ENCODE assay signal across 9 mouse cellular contexts in genomic region chr5:131533815-131534214, GRCm38 (mm10).
DNase-seq lines count a peak whose midpoint lies in the region; ATAC-seq and TF ChIP-seq lines count a peak whose summit lies in the region.
"Had no signal": no experiment of that assay in that cellular context is flagged by ENCODE, and none has a peak within 500 bp of the region (broad histone marks: within the 10 kb centered on the region; RNA-seq: fewer than 3 reads in every experiment).

No protein-coding gene starts in this region.

- TF ChIP-seq CTCF in liver, postnatal 0 days (IDR thresholded peaks at IDR 0.05; ENCODE audit: low read depth) = peak; percentile 70

- peak overlapping the region; percentile 30; the same call in 1 of the 2 replicates for H3K27ac ChIP-seq in hindbrain, embryonic 15.5 days (replicated peaks)
- no peak overlapping the region for H3K27ac ChIP-seq in liver, postnatal 0 days (ENCODE audit: low read depth)

- TF ChIP-seq EP300 in liver, postnatal 0 days (IDR thresholded peaks at IDR 0.05; ENCODE audit: low read depth) = no peak

- intact Hi-C loops in heart, postnatal 10 days (cut with DNase I) = loop anchor here (5.0 to 10.0 kb wide), 3 partner anchors 381 to 693 kb away; no protein-coding TSS in a partner anchor
- intact Hi-C loops in heart, postnatal 25 days (cut with DNase I) = loop anchor here (10.0 kb wide), 2 partner anchors 441 to 581 kb away; no protein-coding TSS in a partner anchor

- peak; percentile 50 to 76 for DNase-seq in heart, postnatal 10 days
- no peak for DNase-seq in heart, postnatal 25 days (ENCODE audit: low spot score)
- peak; percentile 66 for DNase-seq in NIH3T3 (ENCODE audit: low read depth)
- DNase-seq in embryo, embryonic 11 days = peak; percentile 73
- DNase-seq in liver, postnatal 0 days = peak; percentile 47
- DNase-seq in right cerebral cortex, postnatal 10 days (ENCODE audit: low spot score in 2 of 2) = peak; percentile 68 to 81
- DNase-seq in spleen, postnatal 36 days (ENCODE audit: low spot score in 2 of 2) = no peak

- peak overlapping the region; percentile 33 for H3K4me3 ChIP-seq in hindbrain, embryonic 15.5 days
- H3K4me3 ChIP-seq in liver, postnatal 0 days (ENCODE audit: low read depth, low read length) = no peak overlapping the region
- H3K4me3 ChIP-seq: myocyte had no signal

- H3K9ac ChIP-seq in hindbrain, embryonic 15.5 days = peak overlapping the region; percentile 50
- no peak overlapping the region for H3K9ac ChIP-seq in liver, postnatal 0 days (replicated peaks)

- no peaks in the 10 kb centered on the region for H3K36me3 ChIP-seq in hindbrain, embryonic 15.5 days
- H3K36me3 ChIP-seq in liver, postnatal 0 days (replicated peaks; ENCODE audit: insufficient read depth, low read length) = no peaks in the 10 kb centered on the region

- H3K9me3 ChIP-seq in hindbrain, embryonic 15.5 days = no peaks in the 10 kb centered on the region
- H3K9me3 ChIP-seq in liver, postnatal 0 days (ENCODE audit: low read length) = no peaks in the 10 kb centered on the region

- H3K4me1 ChIP-seq in hindbrain, embryonic 15.5 days (replicated peaks) = peaks cover 73% of the 10 kb centered on the region
- H3K4me1 ChIP-seq in liver, postnatal 0 days (ENCODE audit: insufficient read depth) = no peaks in the 10 kb centered on the region

- ATAC-seq in hindbrain, embryonic 15.5 days (ENCODE audit: low FRiP score, low read depth) = no peak
- ATAC-seq in liver, postnatal 0 days = no peak

- peak overlapping the region; percentile 48 for H3K4me2 ChIP-seq in hindbrain, embryonic 15.5 days
- no peak overlapping the region for H3K4me2 ChIP-seq in liver, postnatal 0 days (ENCODE audit: low read depth, low read length)

- WGBS in hindbrain, embryonic 15.5 days = 11% methylated on average over 3 of the region's 3 CpGs
- 31% methylated on average over 3 of the region's 3 CpGs for WGBS in liver, postnatal 0 days (ENCODE audit: insufficient replicate concordance)

- H3K27me3 ChIP-seq in hindbrain, embryonic 15.5 days = no peaks in the 10 kb centered on the region
- peaks cover 20% of the 10 kb centered on the region for H3K27me3 ChIP-seq in liver, postnatal 0 days (ENCODE audit: insufficient read depth, low read length)

Comparison
In these comparisons a context has a peak if more than half of its experiments do, and no peak if none do; other contexts are left out.
1. DNase-seq: peak in heart, postnatal 10 days (2 of 2), NIH3T3 (single experiment), embryo, embryonic 11 days (single experiment), liver, postnatal 0 days (single experiment) and right cerebral cortex, postnatal 10 days (2 of 2); none in heart, postnatal 25 days (single experiment) and spleen, postnatal 36 days (0 of 2).